Mouse (Mus musculus) lung, adult 2 months (tissue): ENCODE results near the gene Rasgrp3.

Experiments used
- CTCF ChIP-seq: fragments of 200-500 bp; IDR thresholded peaks from 2 replicates; pipeline ENCODE4 v1.5.1; 2011; ENCODE audit warnings: mild to moderate bottlenecking, low read length, control low read depth; ENCODE audit not compliant: insufficient read depth
- POLR2A ChIP-seq: fragments of 200-500 bp; IDR thresholded peaks from 2 replicates; pipeline ENCODE4 v1.6.1; 2011; ENCODE audit warnings: low read depth, mild to moderate bottlenecking, control low read depth, low read length, borderline replicate concordance; ENCODE audit errors: extremely low read depth

- no peak for TF ChIP-seq POLR2A
- no peak for TF ChIP-seq CTCF
These were observed 2.5 kb downstream of the Rasgrp3 start for GRCm38 (mm10) chr17:75438162-75438561.
